Mouse (Mus musculus) heart, embryonic 11.5 days (tissue): ENCODE results near the gene Gm21974. TPM values are rescaled to one million over a fixed set of nuclear protein-coding genes. Genes with fewer than 3 reads are reported as not detected.

Experiments
- ATAC-seq: fragments of 200-750 bp; cut with Nextera tagmentation; replicated peaks from 2 replicates; pipeline ENCODE4 v1.8.0; 2017; ENCODE audit warnings: moderate library complexity; ENCODE audit not compliant: insufficient number of reproducible peaks, low FRiP score, low TSS enrichment
- H3K27ac ChIP-seq: fragments of 300-500 bp; sonication (generic); 2 replicates; pipeline ENCODE4 v1.5.1; 2014; ENCODE audit warnings: mild to moderate bottlenecking, low read depth, low read length
- H3K27me3 ChIP-seq: fragments of 300-500 bp; sonication (generic); 2 replicates; pipeline ENCODE4 v1.6.1; 2014; ENCODE audit warnings: mild to moderate bottlenecking, low read length, mixed read lengths; ENCODE audit not compliant: control insufficient read depth, insufficient read depth
- H3K36me3 ChIP-seq: fragments of 300-500 bp; sonication (generic); 2 replicates; pipeline ENCODE4 v1.6.1; 2014; ENCODE audit warnings: mild to moderate bottlenecking, low read length, moderate library complexity, mixed read lengths; ENCODE audit not compliant: control insufficient read depth, insufficient read depth
- H3K4me1 ChIP-seq: fragments of 300-500 bp; sonication (generic); 2 replicates; pipeline ENCODE4 v1.6.1; 2014; ENCODE audit warnings: low read length; ENCODE audit not compliant: control insufficient read depth, insufficient read depth
- H3K4me2 ChIP-seq: fragments of 300-500 bp; sonication (generic); 2 replicates; pipeline ENCODE4 v1.6.1; 2014; ENCODE audit warnings: mild to moderate bottlenecking, moderate library complexity
- H3K4me3 ChIP-seq: fragments of 300-500 bp; sonication (generic); 2 replicates; pipeline ENCODE4 v1.5.1; 2014; ENCODE audit warnings: low read depth, low read length
- H3K9ac ChIP-seq: fragments of 300-500 bp; sonication (generic); 2 replicates; pipeline ENCODE4 v1.6.1; 2014; ENCODE audit warnings: mild to moderate bottlenecking, low read depth, low read length, moderate library complexity
- H3K9me3 ChIP-seq: fragments of 300-500 bp; sonication (generic); replicated peaks from 2 replicates; pipeline ENCODE4 v1.6.1; 2016; ENCODE audit warnings: low read length; ENCODE audit not compliant: control insufficient read depth
- WGBS: fragments of 180-500 bp; shearing (Covaris S2); extraction: QIAGEN DNeasy Blood & Tissue Kit; methylation state at CpG from one replicate; pipeline ENCODE4 v1.1.7; 2014; ENCODE audit not compliant: insufficient replicate concordance; 5-methylcytosine and 5-hydroxymethylcytosine counted together
- polyA plus RNA-seq: library from polyadenylated mRNA; unstranded; fragments of >200 nt; fragmentation: Nextera tagmentation; extraction: Ambion mirVana; gene quantifications from 2 replicates; pipeline ENCODE4 v1.2.1, GENCODE M21; 2014

Gene Gm21974
- polyA plus RNA-seq, 1 experiment from 2014 or later: not detected

GRCm38 (mm10) chr7:127931351-127932135 lies 36.3 kb upstream of the Gm21974 start:
- peaks cover 7% of the 10 kb centered on the region; the same call in 1 of the 2 replicates for H3K4me1 ChIP-seq
- no peaks in the 10 kb centered on the region for H3K36me3 ChIP-seq
- H3K9me3 ChIP-seq: no peaks in the 10 kb centered on the region
- H3K4me3 ChIP-seq: no peak overlapping the region
- H3K4me2 ChIP-seq: no peak overlapping the region
- H3K27ac ChIP-seq: no peak overlapping the region
- 40% methylated on average over 13 of the region's 13 CpGs for WGBS
- no peak for ATAC-seq
- peaks cover 17% of the 10 kb centered on the region for H3K27me3 ChIP-seq
- no peak overlapping the region; the same call in 1 of the 2 replicates for H3K9ac ChIP-seq

DNA sequence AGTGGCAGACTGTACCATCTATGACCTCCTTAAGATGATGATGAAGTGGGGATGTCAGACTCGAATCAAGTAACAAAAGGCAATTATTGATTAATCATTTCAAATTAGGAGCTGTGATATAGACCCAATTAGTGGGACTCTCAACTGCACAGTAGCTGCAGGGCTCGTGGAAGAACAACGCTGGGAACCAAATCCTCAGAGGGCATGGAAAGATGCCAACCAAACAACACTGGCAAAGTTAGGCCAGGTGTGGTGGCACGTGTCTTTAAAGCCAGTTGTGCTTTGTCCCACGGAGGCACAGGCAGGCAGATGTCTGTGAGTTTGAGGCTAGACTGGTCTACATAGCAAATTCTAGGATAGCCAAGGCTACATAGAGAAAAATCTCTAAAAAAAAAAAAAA lies 35.4 kb upstream of the Gm21974 start:
- Histone ChIP-seq H3K27me3 (peaks cover 17% of the 10 kb centered on the region), H3K36me3 (no peaks in the 10 kb centered on the region), H3K4me3 (no peak overlapping the region), H3K27ac (no peak overlapping the region), H3K9me3 (no peaks in the 10 kb centered on the region), H3K4me2 (no peak overlapping the region), H3K4me1 (0 out of 2 replicates have a peak, but pooled peaks cover 3% of the 10 kb centered on the region), H3K9ac (no peak overlapping the region)
- WGBS: 80% methylated on average over 5 of the region's 5 CpGs
- ATAC-seq: no peak

- Histone ChIP-seq H3K36me3 (no peaks in the 10 kb centered on the region), H3K4me1 (0 out of 2 replicates have a peak, but pooled peaks cover 3% of the 10 kb centered on the region), H3K9me3 (no peaks in the 10 kb centered on the region), H3K9ac (peak within 1 kb of the TSS; percentile 40), H3K4me2 (peak within 1 kb of the TSS; percentile 56), H3K27me3 (peaks cover 17% of the 10 kb centered on the region), H3K27ac (no peak within 1 kb of the TSS), H3K4me3 (peak within 1 kb of the TSS; percentile 24)
- no peak for ATAC-seq
- 11% methylated on average over 6 of the region's 6 CpGs for WGBS
Measured at GRCm38 (mm10) chr7:127929923-127930322, 34.7 kb upstream of the Gm21974 start, which contains the start of gene Prss8. TSS of gene Prss8 (minus strand) at chr7:127930104.

DNA sequence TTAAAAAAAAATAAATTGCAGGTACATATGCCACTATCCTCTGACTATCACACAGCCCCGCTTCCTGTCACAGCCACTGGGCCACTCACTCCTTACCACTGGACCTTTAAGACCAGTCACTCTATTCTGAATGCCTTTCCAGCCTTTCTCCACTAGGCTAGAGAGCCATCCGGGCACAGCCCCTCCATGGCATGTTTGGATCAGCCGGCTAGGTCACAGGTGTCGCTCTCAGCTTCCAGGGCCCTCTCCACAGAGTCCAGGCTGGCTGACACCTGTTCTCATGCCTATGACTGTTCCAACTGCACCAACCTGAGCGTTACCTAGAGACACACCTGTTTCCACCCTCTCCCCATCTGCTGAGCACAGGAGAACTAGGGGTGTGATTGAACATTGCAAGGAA lies 33.3 kb upstream of the Gm21974 start:
- no peak overlapping the region for H3K9ac ChIP-seq

DNA sequence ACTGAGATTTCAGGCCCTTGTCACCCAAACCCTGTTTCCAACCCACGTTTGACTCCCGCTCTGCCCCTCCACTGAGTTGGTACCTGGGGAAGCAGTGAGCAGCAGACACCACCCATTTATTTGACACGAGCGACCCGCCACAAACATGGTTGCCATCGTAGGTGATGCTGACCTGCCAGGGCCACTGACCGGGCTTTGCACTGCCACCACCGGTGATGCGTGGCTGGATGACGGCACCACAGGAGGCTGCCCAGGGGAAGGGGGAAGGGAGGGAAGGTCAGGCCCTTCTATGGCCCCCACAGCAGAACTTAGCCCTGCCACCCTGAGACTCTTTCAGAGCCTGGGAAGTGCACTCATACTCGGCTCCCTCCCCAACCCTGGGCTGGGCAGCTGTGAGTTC lies 32.5 kb upstream of the Gm21974 start:
- Histone ChIP-seq H3K9me3 (no peaks in the 10 kb centered on the region), H3K4me1 (0 out of 2 replicates have a peak, but pooled peaks cover 3% of the 10 kb centered on the region), H3K9ac (no peak overlapping the region), H3K36me3 (no peaks in the 10 kb centered on the region), H3K4me2 (no peak overlapping the region), H3K4me3 (no peak overlapping the region), H3K27me3 (peaks cover 17% of the 10 kb centered on the region), H3K27ac (no peak overlapping the region)
- WGBS: 84% methylated on average over 11 of the region's 11 CpGs
- ATAC-seq: no peak

More for the DNA sequence above, 33.3 kb upstream of the Gm21974 start:
- peak overlapping the region; percentile 24; the same call in 1 of the 2 replicates for H3K4me3 ChIP-seq
- H3K27me3 ChIP-seq: peaks cover 17% of the 10 kb centered on the region
- no peak for ATAC-seq
- 0 out of 2 replicates have a peak, but pooled peaks cover 3% of the 10 kb centered on the region for H3K4me1 ChIP-seq
- H3K27ac ChIP-seq: no peak overlapping the region
- H3K36me3 ChIP-seq: no peaks in the 10 kb centered on the region
- peak overlapping the region; percentile 56 for H3K4me2 ChIP-seq
- WGBS: 35% methylated on average over 5 of the region's 5 CpGs
- H3K9me3 ChIP-seq: no peaks in the 10 kb centered on the region

DNA sequence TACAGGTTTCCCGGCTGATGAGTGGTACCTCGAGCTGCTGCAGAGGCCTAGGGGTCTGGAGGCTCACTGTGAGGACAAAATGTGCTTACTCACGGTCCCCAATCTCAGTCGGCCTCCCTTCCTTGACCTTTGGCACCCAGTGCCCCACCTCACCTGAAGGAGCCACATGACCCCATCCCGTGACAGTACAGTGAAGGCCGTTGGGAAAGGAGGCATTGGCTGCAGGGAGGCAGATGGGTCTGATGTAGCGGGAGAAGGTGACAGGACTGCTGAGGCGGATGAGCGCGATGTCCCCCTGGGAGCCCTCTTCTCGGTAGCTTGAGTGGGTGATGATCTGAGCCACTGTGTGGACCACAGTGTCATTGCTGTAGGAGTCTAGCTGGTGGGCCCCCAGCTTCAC lies 31.6 kb upstream of the Gm21974 start:
- H3K27me3 ChIP-seq: peaks cover 17% of the 10 kb centered on the region
- H3K9me3 ChIP-seq: no peaks in the 10 kb centered on the region
- no peak overlapping the region for H3K4me3 ChIP-seq
- H3K4me1 ChIP-seq: 0 out of 2 replicates have a peak, but pooled peaks cover 3% of the 10 kb centered on the region
- no peaks in the 10 kb centered on the region for H3K36me3 ChIP-seq
- no peak overlapping the region for H3K4me2 ChIP-seq
- H3K9ac ChIP-seq: no peak overlapping the region
- ATAC-seq: no peak
- 81% methylated on average over 11 of the region's 11 CpGs for WGBS
- no peak overlapping the region for H3K27ac ChIP-seq

DNA sequence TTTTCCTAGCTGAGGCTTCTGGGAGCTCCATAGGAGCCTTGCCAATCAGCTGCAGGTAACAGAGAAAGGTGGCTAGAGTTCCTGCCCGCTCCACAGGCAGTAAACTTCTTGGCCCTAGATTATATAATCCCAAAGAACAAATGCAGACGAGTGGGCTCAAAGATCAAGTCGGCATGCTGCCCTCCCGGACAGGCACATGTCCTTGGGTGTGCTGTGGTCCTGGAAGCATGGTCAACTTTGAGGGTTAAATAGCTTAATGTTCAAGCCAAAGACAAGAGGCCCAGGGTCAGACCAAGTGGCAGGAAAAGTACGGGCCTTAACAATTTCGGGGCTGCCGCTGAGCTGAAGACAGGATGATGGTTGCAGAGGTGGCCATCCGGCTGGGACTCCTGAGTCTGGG lies 30.8 kb upstream of the Gm21974 start:
- H3K27ac ChIP-seq: no peak overlapping the region
- ATAC-seq: no peak
- H3K36me3 ChIP-seq: no peaks in the 10 kb centered on the region
- no peak overlapping the region for H3K4me3 ChIP-seq
- H3K9ac ChIP-seq: no peak overlapping the region
- H3K9me3 ChIP-seq: no peaks in the 10 kb centered on the region
- 84% methylated on average over 8 of the region's 8 CpGs for WGBS
- no peak overlapping the region for H3K4me2 ChIP-seq
- H3K27me3 ChIP-seq: peaks cover 17% of the 10 kb centered on the region
- H3K4me1 ChIP-seq: 0 out of 2 replicates have a peak, but pooled peaks cover 3% of the 10 kb centered on the region

DNA sequence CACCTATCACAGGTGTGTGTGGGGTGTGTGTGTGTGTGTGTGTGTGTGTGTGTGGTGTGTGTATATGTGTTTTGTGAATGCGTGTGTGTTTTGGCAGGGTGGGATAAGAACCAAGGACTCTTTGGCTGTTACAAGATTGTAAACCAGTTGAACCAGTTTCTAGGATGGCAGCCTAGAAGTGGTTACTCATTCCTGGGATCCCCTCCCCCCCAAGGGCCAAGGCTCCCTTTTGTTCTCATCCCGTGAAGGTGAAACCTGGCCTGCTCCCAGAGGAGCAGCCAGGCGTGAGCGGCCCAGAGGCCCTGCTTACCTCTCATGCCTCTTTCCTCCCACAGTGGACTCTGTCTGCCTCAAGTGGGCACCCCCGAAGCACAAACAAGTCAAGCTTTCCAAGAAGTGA lies 30.0 kb upstream of the Gm21974 start:
- H3K9me3 ChIP-seq: no peaks in the 10 kb centered on the region
- 82% methylated on average over 5 of the region's 5 CpGs for WGBS
- no peak overlapping the region for H3K9ac ChIP-seq
- H3K36me3 ChIP-seq: no peaks in the 10 kb centered on the region
- H3K27me3 ChIP-seq: peaks cover 15% of the 10 kb centered on the region
- no peak overlapping the region for H3K4me3 ChIP-seq
- no peak overlapping the region for H3K4me2 ChIP-seq
- H3K4me1 ChIP-seq: 0 out of 2 replicates have a peak, but pooled peaks cover 3% of the 10 kb centered on the region
- H3K27ac ChIP-seq: no peak overlapping the region
- ATAC-seq: no peak
